Mouse (Mus musculus): Measurements from ENCODE around the gene Gm5089.

GRCm38 (mm10) chr14:122487366-122487765 is 36.5 kb upstream of the Gm5089 start:
- TF ChIP-seq POLR2A (IDR thresholded peaks at IDR 0.05; ENCODE audit: insufficient read depth, low read depth, low read length) (no peak), CTCF (IDR thresholded peaks at IDR 0.05) (no peak)

Measured in heart, adult 2 months (tissue).